Mouse (Mus musculus): Measurements from ENCODE around the gene Il3. TPM values are rescaled to one million over a fixed set of nuclear protein-coding genes. Genes with fewer than 3 reads are reported as not detected.

Il3 gene
- polyA plus RNA-seq, 1 experiment from 2014 or later, result not detected

DNA sequence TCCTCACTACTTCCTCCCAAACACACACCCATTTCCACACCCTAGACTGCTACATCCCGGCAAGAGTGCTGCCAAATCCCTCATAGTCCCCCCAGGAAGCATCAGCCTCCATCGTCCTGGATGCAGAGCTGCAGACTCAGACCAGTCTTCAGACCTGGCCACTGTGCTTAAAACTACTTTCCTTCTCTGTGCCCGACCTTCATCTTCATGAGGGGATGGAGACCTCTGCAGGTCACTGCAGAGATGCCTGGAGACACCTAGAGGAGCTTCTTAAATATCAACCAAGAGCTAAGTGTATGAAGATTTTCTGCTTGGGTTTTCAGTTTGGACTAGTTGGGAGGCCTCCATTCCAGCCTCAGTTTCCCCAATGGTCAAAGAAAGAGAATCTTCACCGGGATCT is 13.0 kb downstream of the Il3 start:
- H3K4me2 ChIP-seq (replicated peaks; ENCODE audit: low read depth, low read length), result no peak overlapping the region
- H3K4me1 ChIP-seq (ENCODE audit: control insufficient read depth, insufficient read depth, low read length), result no peaks in the 10 kb centered on the region
- H3K9me3 ChIP-seq (ENCODE audit: control insufficient read depth, low read length), result no peaks in the 10 kb centered on the region
- no peak overlapping the region for H3K4me3 ChIP-seq (ENCODE audit: low read length)
- ATAC-seq (ENCODE audit: low FRiP score, low TSS enrichment), result no peak
- H3K27me3 ChIP-seq (ENCODE audit: control insufficient read depth, insufficient read depth, low read length), result no peaks in the 10 kb centered on the region
- no peaks in the 10 kb centered on the region for H3K36me3 ChIP-seq (ENCODE audit: control insufficient read depth, insufficient read depth, low read length)
- WGBS, result 41% methylated on average over 4 of the region's 4 CpGs
- no peak overlapping the region for H3K9ac ChIP-seq (ENCODE audit: low read depth, low read length)
- H3K27ac ChIP-seq (ENCODE audit: low read depth, low read length), result no peak overlapping the region

- Histone ChIP-seq H3K27ac (ENCODE audit: low read depth, low read length) (no peak overlapping the region), H3K9me3 (ENCODE audit: control insufficient read depth, low read length) (no peaks in the 10 kb centered on the region), H3K9ac (ENCODE audit: low read depth, low read length) (no peak overlapping the region), H3K36me3 (ENCODE audit: control insufficient read depth, insufficient read depth, low read length) (no peaks in the 10 kb centered on the region), H3K4me2 (replicated peaks; ENCODE audit: low read depth, low read length) (no peak overlapping the region), H3K27me3 (ENCODE audit: control insufficient read depth, insufficient read depth, low read length) (no peaks in the 10 kb centered on the region), H3K4me1 (ENCODE audit: control insufficient read depth, insufficient read depth, low read length) (no peaks in the 10 kb centered on the region), H3K4me3 (ENCODE audit: low read length) (no peak overlapping the region)
- ATAC-seq (ENCODE audit: low FRiP score, low TSS enrichment), result no peak
- WGBS, result 93% methylated on average over 11 of the region's 11 CpGs
Observed at GRCm38 (mm10) chr11:54250575-54250974, 16.5 kb downstream of the Il3 start.

- Histone ChIP-seq H3K9me3 (ENCODE audit: control insufficient read depth, low read length) (no peaks in the 10 kb centered on the region), H3K27me3 (ENCODE audit: control insufficient read depth, insufficient read depth, low read length) (no peaks in the 10 kb centered on the region), H3K4me3 (ENCODE audit: low read length) (no peak overlapping the region), H3K36me3 (ENCODE audit: control insufficient read depth, insufficient read depth, low read length) (no peaks in the 10 kb centered on the region), H3K27ac (ENCODE audit: low read depth, low read length) (no peak overlapping the region), H3K4me1 (ENCODE audit: control insufficient read depth, insufficient read depth, low read length) (no peaks in the 10 kb centered on the region), H3K4me2 (replicated peaks; ENCODE audit: low read depth, low read length) (no peak overlapping the region), H3K9ac (ENCODE audit: low read depth, low read length) (no peak overlapping the region)
- no peak for ATAC-seq (ENCODE audit: low FRiP score, low TSS enrichment)
- WGBS, result 87% methylated on average over 3 of the region's 3 CpGs
Observed at GRCm38 (mm10) chr11:54249748-54250147, 17.3 kb downstream of the Il3 start.

DNA sequence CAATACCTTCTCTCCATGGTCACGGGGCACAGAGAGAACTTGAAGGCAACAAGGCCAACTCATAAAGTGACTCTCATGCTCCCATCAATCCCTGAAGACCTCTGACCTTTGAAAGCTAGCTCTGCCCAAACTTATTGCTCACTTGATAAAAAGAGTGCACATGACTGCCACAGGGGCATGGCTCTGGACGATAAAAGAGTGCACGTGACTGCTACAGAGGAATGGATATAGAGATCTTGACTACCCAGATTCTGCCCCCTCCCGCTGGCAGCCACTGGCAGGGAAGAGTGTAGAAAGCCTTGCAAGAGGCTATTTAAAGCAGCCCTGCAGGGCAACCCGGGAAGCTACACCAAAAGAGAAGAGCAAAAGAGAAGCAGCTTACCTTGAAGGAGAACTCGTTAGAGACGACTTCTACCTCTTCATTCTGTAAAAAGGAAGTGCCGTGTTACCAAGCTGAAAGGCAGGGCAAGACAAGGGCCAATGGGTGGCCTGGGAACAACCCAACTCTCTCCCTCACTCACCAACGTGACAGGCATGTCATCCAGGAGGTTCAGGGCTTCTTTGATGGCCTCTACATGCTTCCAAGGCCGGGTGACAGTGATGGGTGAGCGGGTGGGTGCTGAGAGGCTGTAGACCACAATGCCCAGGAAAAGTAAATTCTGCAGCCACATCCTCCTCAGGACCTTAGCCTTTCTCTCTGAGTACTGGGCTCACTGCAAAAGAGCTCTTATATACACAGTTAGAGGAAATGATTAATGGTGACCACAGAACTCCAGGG is 17.9 kb downstream of the Il3 start, which contains the start of gene Csf2:
Gene Csf2, minus strand, starts transcription at position 728 of the 778 bp plus-strand sequence.
- Histone ChIP-seq H3K4me3 (ENCODE audit: low read length) (no peak within 1 kb of the TSS), H3K4me2 (replicated peaks; ENCODE audit: low read depth, low read length) (no peak within 1 kb of the TSS), H3K9me3 (ENCODE audit: control insufficient read depth, low read length) (no peaks in the 10 kb centered on the region), H3K4me1 (ENCODE audit: control insufficient read depth, insufficient read depth, low read length) (no peaks in the 10 kb centered on the region), H3K36me3 (ENCODE audit: control insufficient read depth, insufficient read depth, low read length) (no peaks in the 10 kb centered on the region), H3K27me3 (ENCODE audit: control insufficient read depth, insufficient read depth, low read length) (no peaks in the 10 kb centered on the region), H3K9ac (ENCODE audit: low read depth, low read length) (no peak within 1 kb of the TSS), H3K27ac (ENCODE audit: low read depth, low read length) (no peak within 1 kb of the TSS)
- WGBS, result 67% methylated on average over 11 of the region's 11 CpGs
- no peak for ATAC-seq (ENCODE audit: low FRiP score, low TSS enrichment)

DNA sequence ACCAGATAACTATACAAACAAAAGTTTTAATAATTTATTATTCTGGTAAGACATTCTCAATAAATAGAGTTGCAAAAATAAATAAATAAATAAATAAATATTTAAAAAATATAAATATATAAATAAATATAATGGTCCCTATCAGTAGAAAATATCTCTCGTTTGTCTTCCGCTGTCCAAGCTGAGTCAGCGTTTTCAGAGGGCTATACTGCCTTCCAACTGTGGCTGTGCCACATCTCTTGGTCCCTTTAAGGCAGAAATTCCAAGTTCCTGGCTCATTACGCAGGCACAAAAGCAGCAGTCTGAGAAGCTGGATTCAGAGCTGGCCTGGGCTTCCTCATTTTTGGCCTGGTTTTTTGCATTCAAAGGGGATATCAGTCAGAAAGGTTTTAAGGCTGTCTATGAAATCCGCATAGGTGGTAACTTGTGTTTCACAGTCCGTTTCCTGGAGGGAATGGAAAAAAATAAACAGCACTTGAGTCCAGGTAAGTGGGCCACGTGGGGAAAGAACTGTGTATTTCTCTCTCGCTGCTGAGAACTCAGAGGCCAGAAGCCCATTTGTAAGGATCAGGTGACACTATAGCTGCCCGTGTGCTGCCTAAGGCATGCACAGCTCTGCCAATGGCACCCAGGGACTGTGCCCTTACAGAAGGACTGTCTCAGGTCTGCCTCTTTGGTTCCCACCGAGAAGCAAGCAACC is 19.7 kb downstream of the Il3 start:
- no peak for ATAC-seq (ENCODE audit: low FRiP score, low TSS enrichment)
- H3K27ac ChIP-seq (ENCODE audit: low read depth, low read length), result no peak overlapping the region

GRCm38 (mm10) chr11:54244465-54244864 is 22.6 kb downstream of the Il3 start:
- Histone ChIP-seq H3K27ac (ENCODE audit: low read depth, low read length) (no peak overlapping the region), H3K27me3 (ENCODE audit: control insufficient read depth, insufficient read depth, low read length) (no peaks in the 10 kb centered on the region), H3K9me3 (ENCODE audit: control insufficient read depth, low read length) (no peaks in the 10 kb centered on the region), H3K4me2 (replicated peaks; ENCODE audit: low read depth, low read length) (no peak overlapping the region), H3K4me1 (ENCODE audit: control insufficient read depth, insufficient read depth, low read length) (no peaks in the 10 kb centered on the region), H3K9ac (ENCODE audit: low read depth, low read length) (no peak overlapping the region), H3K36me3 (ENCODE audit: control insufficient read depth, insufficient read depth, low read length) (no peaks in the 10 kb centered on the region), H3K4me3 (ENCODE audit: low read length) (no peak overlapping the region)
- WGBS, result 77% methylated on average over 6 of the region's 6 CpGs
- ATAC-seq (ENCODE audit: low FRiP score, low TSS enrichment), result no peak

More for the DNA sequence above, 19.7 kb downstream of the Il3 start:
- 67% methylated on average over 10 of the region's 10 CpGs for WGBS
- H3K4me1 ChIP-seq (ENCODE audit: control insufficient read depth, insufficient read depth, low read length), result no peaks in the 10 kb centered on the region
- H3K36me3 ChIP-seq (ENCODE audit: control insufficient read depth, insufficient read depth, low read length), result no peaks in the 10 kb centered on the region
- H3K9ac ChIP-seq (ENCODE audit: low read depth, low read length), result no peak overlapping the region
- no peak overlapping the region for H3K4me2 ChIP-seq (replicated peaks; ENCODE audit: low read depth, low read length)
- H3K27me3 ChIP-seq (ENCODE audit: control insufficient read depth, insufficient read depth, low read length), result no peaks in the 10 kb centered on the region
- H3K9me3 ChIP-seq (ENCODE audit: control insufficient read depth, low read length), result no peaks in the 10 kb centered on the region
- H3K4me3 ChIP-seq (ENCODE audit: low read length), result no peak overlapping the region

GRCm38 (mm10) chr11:54242494-54242893 is 24.6 kb downstream of the Il3 start:
- Histone ChIP-seq H3K27me3 (ENCODE audit: control insufficient read depth, insufficient read depth, low read length) (no peaks in the 10 kb centered on the region), H3K4me1 (ENCODE audit: control insufficient read depth, insufficient read depth, low read length) (no peaks in the 10 kb centered on the region), H3K9me3 (ENCODE audit: control insufficient read depth, low read length) (no peaks in the 10 kb centered on the region), H3K36me3 (ENCODE audit: control insufficient read depth, insufficient read depth, low read length) (no peaks in the 10 kb centered on the region), H3K4me3 (ENCODE audit: low read length) (no peak overlapping the region), H3K4me2 (replicated peaks; ENCODE audit: low read depth, low read length) (no peak overlapping the region), H3K9ac (ENCODE audit: low read depth, low read length) (no peak overlapping the region), H3K27ac (ENCODE audit: low read depth, low read length) (no peak overlapping the region)
- WGBS, result 88% methylated on average over 3 of the region's 3 CpGs
- no peak for ATAC-seq (ENCODE audit: low FRiP score, low TSS enrichment)

- ATAC-seq (ENCODE audit: low FRiP score, low TSS enrichment), result no peak
Observed at GRCm38 (mm10) chr11:54236939-54237338, 30.1 kb downstream of the Il3 start.

GRCm38 (mm10) chr11:54227478-54227877 is 39.6 kb downstream of the Il3 start:
- Histone ChIP-seq H3K4me3 (ENCODE audit: low read length) (no peak overlapping the region), H3K4me2 (replicated peaks; ENCODE audit: low read depth, low read length) (no peak overlapping the region), H3K9ac (ENCODE audit: low read depth, low read length) (no peak overlapping the region), H3K9me3 (ENCODE audit: control insufficient read depth, low read length) (no peaks in the 10 kb centered on the region), H3K27me3 (ENCODE audit: control insufficient read depth, insufficient read depth, low read length) (no peaks in the 10 kb centered on the region), H3K4me1 (ENCODE audit: control insufficient read depth, insufficient read depth, low read length) (no peaks in the 10 kb centered on the region), H3K36me3 (ENCODE audit: control insufficient read depth, insufficient read depth, low read length) (no peaks in the 10 kb centered on the region), H3K27ac (ENCODE audit: low read depth, low read length) (no peak overlapping the region)
- ATAC-seq (ENCODE audit: low FRiP score, low TSS enrichment), result no peak
- WGBS, result 85% methylated on average over 2 of the region's 2 CpGs

More at GRCm38 (mm10) chr11:54236939-54237338, 30.1 kb downstream of the Il3 start:
- no peaks in the 10 kb centered on the region for H3K4me1 ChIP-seq (ENCODE audit: control insufficient read depth, insufficient read depth, low read length)
- H3K4me2 ChIP-seq (replicated peaks; ENCODE audit: low read depth, low read length), result no peak overlapping the region
- H3K27ac ChIP-seq (ENCODE audit: low read depth, low read length), result no peak overlapping the region
- H3K36me3 ChIP-seq (ENCODE audit: control insufficient read depth, insufficient read depth, low read length), result no peaks in the 10 kb centered on the region
- no peak overlapping the region for H3K4me3 ChIP-seq (ENCODE audit: low read length)
- no peaks in the 10 kb centered on the region for H3K9me3 ChIP-seq (ENCODE audit: control insufficient read depth, low read length)
- no peaks in the 10 kb centered on the region for H3K27me3 ChIP-seq (ENCODE audit: control insufficient read depth, insufficient read depth, low read length)
- no peak overlapping the region for H3K9ac ChIP-seq (ENCODE audit: low read depth, low read length)
- 66% methylated on average over 2 of the region's 2 CpGs for WGBS

All from kidney, embryonic 14.5 days (tissue).